Mouse (Mus musculus) stomach, embryonic 15.5 days (tissue): ENCODE measurements around the gene Gm4792. TPM values are rescaled to one million over a fixed set of nuclear protein-coding genes. Genes with fewer than 3 reads are reported as not detected.

ENCODE experiments used
- ATAC-seq: fragments of 200-750 bp; cut with Nextera tagmentation; 2 replicates; pipeline ENCODE4 v1.8.0; 2017; ENCODE audit warnings: low read depth, moderate number of reproducible peaks, moderate TSS enrichment; ENCODE audit not compliant: insufficient read depth, low FRiP score
- H3K27ac ChIP-seq: fragments of 300-500 bp; sonication (generic); 2 replicates; pipeline ENCODE4 v1.5.1; 2015; ENCODE audit warnings: mild to moderate bottlenecking, inconsistent platforms
- H3K27me3 ChIP-seq: fragments of 300-500 bp; sonication (generic); replicated peaks from 2 replicates; pipeline ENCODE4 v1.6.1; 2015; ENCODE audit warnings: inconsistent platforms
- H3K36me3 ChIP-seq: fragments of 300-500 bp; sonication (generic); 2 replicates; pipeline ENCODE4 v1.6.1; 2015; ENCODE audit warnings: inconsistent platforms
- H3K4me1 ChIP-seq: fragments of 300-500 bp; sonication (generic); 2 replicates; pipeline ENCODE4 v1.6.1; 2015; ENCODE audit warnings: inconsistent platforms
- H3K4me2 ChIP-seq: fragments of 300-500 bp; sonication (generic); 2 replicates; pipeline ENCODE4 v1.6.1; 2015; ENCODE audit warnings: mild to moderate bottlenecking, inconsistent platforms
- H3K4me3 ChIP-seq: fragments of 300-500 bp; sonication (generic); replicated peaks from 2 replicates; pipeline ENCODE4 v1.5.1; 2015; ENCODE audit warnings: inconsistent platforms
- H3K9ac ChIP-seq: fragments of 300-500 bp; sonication (generic); 2 replicates; pipeline ENCODE4 v1.6.1; 2015; ENCODE audit warnings: inconsistent platforms
- H3K9me3 ChIP-seq: fragments of 300-500 bp; sonication (generic); 2 replicates; pipeline ENCODE4 v1.6.1; 2016; ENCODE audit warnings: inconsistent platforms
- WGBS: fragments of 180-500 bp; shearing (Covaris S2); methylation state at CpG from one replicate; pipeline ENCODE4 v1.1.7; 2015; 5-methylcytosine and 5-hydroxymethylcytosine counted together
- polyA plus RNA-seq: library from polyadenylated mRNA; unstranded; fragments of >200 nt; fragmentation: Nextera tagmentation; extraction: Ambion mirVana; gene quantifications from 2 replicates; pipeline ENCODE4 v1.2.1, GENCODE M21; 2015

Gm4792 gene
- polyA plus RNA-seq, 1 experiment from 2014 or later: not detected

GRCm38 (mm10) chr10:94332358-94333137, 34.0 kb upstream of the Gm4792 start:
- WGBS: 82% methylated on average over 16 of the region's 16 CpGs
- Histone ChIP-seq H3K27ac (no peak overlapping the region), H3K4me1 (no peaks in the 10 kb centered on the region), H3K27me3 (no peaks in the 10 kb centered on the region), H3K4me2 (no peak overlapping the region), H3K36me3 (no peaks in the 10 kb centered on the region), H3K4me3 (no peak overlapping the region), H3K9me3 (no peaks in the 10 kb centered on the region), H3K9ac (no peak overlapping the region)
- no peak for ATAC-seq

- H3K4me2 ChIP-seq: no peak overlapping the region
- H3K4me3 ChIP-seq: no peak overlapping the region
- no peak for ATAC-seq
- no peaks in the 10 kb centered on the region for H3K9me3 ChIP-seq
- no peaks in the 10 kb centered on the region for H3K36me3 ChIP-seq
- no peak overlapping the region for H3K27ac ChIP-seq
- no peaks in the 10 kb centered on the region for H3K27me3 ChIP-seq
- H3K9ac ChIP-seq: no peak overlapping the region
- H3K4me1 ChIP-seq: no peaks in the 10 kb centered on the region
- WGBS: 32% methylated on average over 5 of the region's 5 CpGs
Observed at GRCm38 (mm10) chr10:94329962-94330361, 31.5 kb upstream of the Gm4792 start.

GRCm38 (mm10) chr10:94318574-94318973, 20.1 kb upstream of the Gm4792 start:
- H3K4me3 ChIP-seq: no peak overlapping the region
- H3K9me3 ChIP-seq: no peaks in the 10 kb centered on the region
- H3K27ac ChIP-seq: no peak overlapping the region
- 0 out of 2 replicates have a peak, but pooled peaks cover 4% of the 10 kb centered on the region for H3K27me3 ChIP-seq
- H3K4me1 ChIP-seq: no peaks in the 10 kb centered on the region
- WGBS: 52% methylated on average over 4 of the region's 4 CpGs
- H3K36me3 ChIP-seq: no peaks in the 10 kb centered on the region
- H3K9ac ChIP-seq: no peak overlapping the region
- ATAC-seq: no peak
- no peak overlapping the region for H3K4me2 ChIP-seq

GRCm38 (mm10) chr10:94313146-94313545, 14.6 kb upstream of the Gm4792 start:
- H3K27me3 ChIP-seq: peaks cover 18% of the 10 kb centered on the region
- no peaks in the 10 kb centered on the region for H3K9me3 ChIP-seq
- H3K4me3 ChIP-seq: no peak overlapping the region
- no peak for ATAC-seq
- no peaks in the 10 kb centered on the region for H3K36me3 ChIP-seq
- WGBS: 76% methylated on average over 4 of the region's 4 CpGs
- peaks cover 15% of the 10 kb centered on the region for H3K4me1 ChIP-seq
- H3K27ac ChIP-seq: no peak overlapping the region
- H3K4me2 ChIP-seq: no peak overlapping the region
- H3K9ac ChIP-seq: no peak overlapping the region

GRCm38 (mm10) chr10:94312007-94312715, 13.7 kb upstream of the Gm4792 start:
- Histone ChIP-seq H3K4me2 (peak overlapping the region; percentile 97), H3K4me1 (peaks cover 15% of the 10 kb centered on the region), H3K27ac (no peak overlapping the region), H3K36me3 (no peaks in the 10 kb centered on the region), H3K9me3 (no peaks in the 10 kb centered on the region), H3K27me3 (peaks cover 18% of the 10 kb centered on the region), H3K4me3 (peak overlapping the region; percentile 48), H3K9ac (peak overlapping the region; percentile 16; the same call in 1 of the 2 replicates)
- under 1% methylated on average over 45 of the region's 45 CpGs for WGBS
- peak; percentile 60 for ATAC-seq

- H3K36me3 ChIP-seq: no peaks in the 10 kb centered on the region
- H3K4me2 ChIP-seq: peak within 1 kb of the TSS; percentile 97
- H3K4me1 ChIP-seq: peaks cover 15% of the 10 kb centered on the region
- 2% methylated on average over 19 of the region's 19 CpGs for WGBS
- H3K9ac ChIP-seq: peak within 1 kb of the TSS; percentile 16; the same call in 1 of the 2 replicates
- H3K4me3 ChIP-seq: peak within 1 kb of the TSS; percentile 48
- ATAC-seq: no peak
- no peaks in the 10 kb centered on the region for H3K9me3 ChIP-seq
- peaks cover 18% of the 10 kb centered on the region for H3K27me3 ChIP-seq
- H3K27ac ChIP-seq: no peak within 1 kb of the TSS
Observed at GRCm38 (mm10) chr10:94311511-94312006, 13.1 kb upstream of the Gm4792 start, which contains the start of gene Tmcc3. TSS of gene Tmcc3 (plus strand) at chr10:94311949.

- no peak overlapping the region for H3K4me2 ChIP-seq
- peaks cover 15% of the 10 kb centered on the region for H3K4me1 ChIP-seq
- no peaks in the 10 kb centered on the region for H3K9me3 ChIP-seq
- no peak for ATAC-seq
- no peak overlapping the region for H3K27ac ChIP-seq
- H3K9ac ChIP-seq: no peak overlapping the region
- H3K4me3 ChIP-seq: no peak overlapping the region
- WGBS: 57% methylated on average over 7 of the region's 9 CpGs
- H3K27me3 ChIP-seq: peaks cover 18% of the 10 kb centered on the region
- H3K36me3 ChIP-seq: no peaks in the 10 kb centered on the region
Observed at GRCm38 (mm10) chr10:94310499-94311267, 12.2 kb upstream of the Gm4792 start.

GRCm38 (mm10) chr10:94305526-94305925, 7.0 kb upstream of the Gm4792 start:
- no peak for ATAC-seq
- WGBS: 45% methylated on average over 5 of the region's 5 CpGs
- Histone ChIP-seq H3K27me3 (no peaks in the 10 kb centered on the region), H3K4me2 (no peak overlapping the region), H3K4me1 (no peaks in the 10 kb centered on the region), H3K9ac (no peak overlapping the region), H3K4me3 (no peak overlapping the region), H3K9me3 (no peaks in the 10 kb centered on the region), H3K27ac (no peak overlapping the region), H3K36me3 (no peaks in the 10 kb centered on the region)

GRCm38 (mm10) chr10:94304064-94304657, 5.7 kb upstream of the Gm4792 start:
- 85% methylated on average over 9 of the region's 9 CpGs for WGBS
- no peak overlapping the region for H3K4me2 ChIP-seq
- no peak for ATAC-seq
- no peaks in the 10 kb centered on the region for H3K27me3 ChIP-seq
- no peaks in the 10 kb centered on the region for H3K36me3 ChIP-seq
- no peaks in the 10 kb centered on the region for H3K4me1 ChIP-seq
- no peak overlapping the region for H3K4me3 ChIP-seq
- H3K9me3 ChIP-seq: no peaks in the 10 kb centered on the region
- H3K27ac ChIP-seq: no peak overlapping the region
- H3K9ac ChIP-seq: no peak overlapping the region

GRCm38 (mm10) chr10:94299301-94299700, 798 bp upstream of the Gm4792 start:
- Histone ChIP-seq H3K27me3 (no peaks in the 10 kb centered on the region), H3K36me3 (no peaks in the 10 kb centered on the region), H3K4me1 (no peaks in the 10 kb centered on the region), H3K9ac (no peak overlapping the region), H3K9me3 (no peaks in the 10 kb centered on the region), H3K27ac (no peak overlapping the region), H3K4me2 (no peak overlapping the region), H3K4me3 (no peak overlapping the region)
- ATAC-seq: no peak
- 87% methylated on average over 2 of the region's 2 CpGs for whole genome bisulfite sequencing

GRCm38 (mm10) chr10:94295923-94296605, 2.4 kb downstream of the Gm4792 start:
- WGBS: 86% methylated on average over 5 of the region's 5 CpGs
- H3K27me3 ChIP-seq: no peaks in the 10 kb centered on the region

More at GRCm38 (mm10) chr10:94295923-94296605, 2.4 kb downstream of the Gm4792 start:
- Histone ChIP-seq H3K4me3 (no peak overlapping the region), H3K9ac (no peak overlapping the region), H3K9me3 (no peaks in the 10 kb centered on the region), H3K4me2 (no peak overlapping the region), H3K4me1 (no peaks in the 10 kb centered on the region), H3K36me3 (no peaks in the 10 kb centered on the region), H3K27ac (no peak overlapping the region)
- ATAC-seq: no peak
